Mouse (Mus musculus): ENCODE results near the gene Ankrd44. TPM values are rescaled to one million over a fixed set of nuclear protein-coding genes. Genes with fewer than 3 reads are reported as not detected.

Ankrd44 gene
- total RNA-seq, 2 experiments from 2014 or later = 82.6 to 99.4 TPM

Other genes with a start within 250 kb of the Ankrd44 start
- 213 and 218 TPM in 2 replicates for gene Sf3b1, start 101.1 kb upstream of the Ankrd44 start, total RNA-seq (2014; fragmentation: Nextera tagmentation)
- gene Sf3b1, start 101.1 kb upstream of the Ankrd44 start, total RNA-seq (2017) = 254 and 282 TPM in 2 replicates
- 13.5 and 20.2 TPM in 2 replicates for gene Coq10b, start 126.4 kb upstream of the Ankrd44 start, total RNA-seq (2014; fragmentation: Nextera tagmentation)
- gene Coq10b, start 126.4 kb upstream of the Ankrd44 start, total RNA-seq (2017) = 14.0 and 15.2 TPM in 2 replicates
- gene Hspe1, start 161.7 kb upstream of the Ankrd44 start, total RNA-seq (2014; fragmentation: Nextera tagmentation) = 468 and 486 TPM in 2 replicates
- 471 and 514 TPM in 2 replicates for gene Hspe1, start 161.7 kb upstream of the Ankrd44 start, total RNA-seq (2017)
- gene Hspd1, start 161.9 kb upstream of the Ankrd44 start, total RNA-seq (2014; fragmentation: Nextera tagmentation) = 291 and 340 TPM in 2 replicates
- 555 and 596 TPM in 2 replicates for gene Hspd1, start 161.9 kb upstream of the Ankrd44 start, total RNA-seq (2017)
- 42.9 and 43.9 TPM in 2 replicates for gene Mob4, start 204.8 kb upstream of the Ankrd44 start, total RNA-seq (2014; fragmentation: Nextera tagmentation)
- 32.6 and 49.7 TPM in 2 replicates for gene Mob4, start 204.8 kb upstream of the Ankrd44 start, total RNA-seq (2017)